Mouse (Mus musculus): ENCODE measurements at regions not wholly inside any gene's neighbourhood (a gene's known extent, or its start where the extent isn't known, plus 50 kb on each side); places are given as distances from the start of the nearest gene placed in this dataset.

DNA sequence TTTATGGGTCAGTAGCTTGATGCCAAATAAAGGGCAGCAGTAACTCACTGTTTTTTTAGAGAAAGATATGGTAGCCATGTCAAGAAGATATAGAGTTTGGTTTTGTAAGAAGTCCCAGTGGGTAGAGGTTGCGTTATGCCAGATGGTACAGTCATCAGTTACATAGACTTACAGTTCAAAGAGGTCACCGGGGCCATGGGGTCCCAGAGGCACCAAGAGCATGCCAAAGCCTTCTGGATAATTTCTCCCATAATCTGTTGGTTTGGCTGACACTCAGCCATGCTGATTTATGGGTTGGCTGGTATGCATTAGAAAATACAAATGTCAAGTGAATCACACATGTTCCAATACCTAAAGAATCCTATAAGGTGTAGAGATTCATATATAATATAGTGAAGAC is 137.9 kb upstream of the Fbxl7 start:
- no peak overlapping the region for H3K9ac ChIP-seq (ENCODE audit: low read length)
- no peaks in the 10 kb centered on the region for H3K4me1 ChIP-seq (replicated peaks; ENCODE audit: control insufficient read depth, insufficient read depth, low read length)
- H3K27ac ChIP-seq (ENCODE audit: low read length): no peak overlapping the region
- no peak overlapping the region for H3K4me2 ChIP-seq (ENCODE audit: low read depth, low read length)
- H3K27me3 ChIP-seq (ENCODE audit: control insufficient read depth, insufficient read depth, low read depth, low read length): no peaks in the 10 kb centered on the region
- no peak overlapping the region for H3K4me3 ChIP-seq (ENCODE audit: low read length)
- H3K9me3 ChIP-seq (ENCODE audit: control insufficient read depth, low read length): no peaks in the 10 kb centered on the region
- H3K36me3 ChIP-seq (ENCODE audit: control insufficient read depth, insufficient read depth, low read length): no peaks in the 10 kb centered on the region
- ATAC-seq (ENCODE audit: low read depth): no peak
- 80% methylated on average over 2 of the region's 2 CpGs for WGBS

DNA sequence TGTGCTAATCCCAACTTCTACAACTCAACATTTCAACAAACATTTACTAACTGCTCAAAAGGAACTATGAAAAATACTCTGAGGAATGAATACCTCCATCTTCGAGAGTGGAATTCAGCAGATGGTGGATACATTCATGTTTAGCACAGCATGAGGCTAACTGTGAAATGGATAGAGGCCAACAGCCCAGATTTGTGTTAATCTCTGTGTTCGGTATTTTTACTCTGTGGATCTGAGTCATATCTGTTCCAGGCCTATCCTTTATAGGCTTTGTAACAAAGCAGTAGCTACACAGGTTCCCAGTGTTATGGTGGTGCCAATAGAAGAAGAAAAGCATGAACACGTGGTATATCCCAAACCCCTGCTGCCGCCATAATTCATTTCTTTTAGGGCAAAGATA is 148.4 kb upstream of the Fbxl7 start:
- no peak overlapping the region for H3K9ac ChIP-seq (ENCODE audit: low read length)
- no peak overlapping the region for H3K4me3 ChIP-seq (ENCODE audit: low read length)
- no peaks in the 10 kb centered on the region for H3K36me3 ChIP-seq (ENCODE audit: control insufficient read depth, insufficient read depth, low read length)
- no peak overlapping the region for H3K27ac ChIP-seq (ENCODE audit: low read length)
- ATAC-seq (ENCODE audit: low read depth): no peak
- 78% methylated on average over 4 of the region's 4 CpGs for WGBS
- H3K9me3 ChIP-seq (ENCODE audit: control insufficient read depth, low read length): no peaks in the 10 kb centered on the region
- no peak overlapping the region for H3K4me2 ChIP-seq (ENCODE audit: low read depth, low read length)
- no peaks in the 10 kb centered on the region for H3K27me3 ChIP-seq (ENCODE audit: control insufficient read depth, insufficient read depth, low read depth, low read length)
- no peaks in the 10 kb centered on the region for H3K4me1 ChIP-seq (replicated peaks; ENCODE audit: control insufficient read depth, insufficient read depth, low read length)

DNA sequence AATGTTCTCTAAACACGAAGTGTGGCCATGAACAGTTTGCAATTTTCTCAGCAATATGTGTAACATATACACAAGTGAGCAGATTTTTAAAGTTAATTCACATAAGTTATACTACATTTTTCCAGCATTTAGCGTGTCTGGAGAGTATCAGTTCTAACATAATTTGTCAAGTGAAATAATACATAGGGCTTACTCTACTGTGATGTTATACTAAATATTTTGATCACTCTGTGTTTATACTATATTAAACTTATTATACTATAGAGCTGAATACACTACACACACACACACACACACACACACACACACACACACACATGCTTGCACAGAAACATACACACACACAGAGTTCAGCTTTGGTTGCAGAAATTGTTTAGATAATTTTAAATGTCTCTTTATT is 155.3 kb upstream of the Fbxl7 start:
- Histone ChIP-seq H3K9me3 (ENCODE audit: control insufficient read depth, low read length) (no peaks in the 10 kb centered on the region), H3K9ac (ENCODE audit: low read length) (no peak overlapping the region), H3K4me2 (ENCODE audit: low read depth, low read length) (no peak overlapping the region), H3K27me3 (ENCODE audit: control insufficient read depth, insufficient read depth, low read depth, low read length) (no peaks in the 10 kb centered on the region), H3K4me3 (ENCODE audit: low read length) (no peak overlapping the region), H3K4me1 (replicated peaks; ENCODE audit: control insufficient read depth, insufficient read depth, low read length) (no peaks in the 10 kb centered on the region), H3K36me3 (ENCODE audit: control insufficient read depth, insufficient read depth, low read length) (no peaks in the 10 kb centered on the region), H3K27ac (ENCODE audit: low read length) (no peak overlapping the region)
- no peak for ATAC-seq (ENCODE audit: low read depth)
- 45% methylated on average over 2 of the region's 2 CpGs for WGBS

DNA sequence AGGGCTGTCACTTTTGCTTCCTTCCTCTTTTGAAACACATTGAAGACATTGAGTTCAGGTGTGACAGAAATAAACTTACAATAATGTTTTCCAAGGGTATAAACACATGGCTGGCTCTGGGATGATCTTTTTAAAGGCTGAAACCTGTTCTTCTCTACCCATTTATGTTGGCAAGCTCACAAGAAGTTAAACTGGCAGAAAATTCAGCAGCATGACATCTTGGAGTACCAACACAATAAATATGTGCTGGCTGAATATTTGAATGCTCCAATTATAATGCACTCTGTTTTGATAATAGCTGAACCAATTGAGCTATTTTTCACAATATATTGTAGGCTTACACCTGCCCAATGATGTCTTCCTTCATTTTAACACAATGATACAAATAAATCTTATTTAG is 168.1 kb upstream of the Fbxl7 start:
- ATAC-seq (ENCODE audit: low read depth): no peak
- H3K27ac ChIP-seq (ENCODE audit: low read length): no peak overlapping the region
- H3K4me2 ChIP-seq (ENCODE audit: low read depth, low read length): no peak overlapping the region
- H3K4me3 ChIP-seq (ENCODE audit: low read length): no peak overlapping the region
- H3K27me3 ChIP-seq (ENCODE audit: control insufficient read depth, insufficient read depth, low read depth, low read length): no peaks in the 10 kb centered on the region
- H3K9ac ChIP-seq (ENCODE audit: low read length): no peak overlapping the region
- no peaks in the 10 kb centered on the region for H3K36me3 ChIP-seq (ENCODE audit: control insufficient read depth, insufficient read depth, low read length)
- no peaks in the 10 kb centered on the region for H3K9me3 ChIP-seq (ENCODE audit: control insufficient read depth, low read length)
- H3K4me1 ChIP-seq (replicated peaks; ENCODE audit: control insufficient read depth, insufficient read depth, low read length): no peaks in the 10 kb centered on the region

DNA sequence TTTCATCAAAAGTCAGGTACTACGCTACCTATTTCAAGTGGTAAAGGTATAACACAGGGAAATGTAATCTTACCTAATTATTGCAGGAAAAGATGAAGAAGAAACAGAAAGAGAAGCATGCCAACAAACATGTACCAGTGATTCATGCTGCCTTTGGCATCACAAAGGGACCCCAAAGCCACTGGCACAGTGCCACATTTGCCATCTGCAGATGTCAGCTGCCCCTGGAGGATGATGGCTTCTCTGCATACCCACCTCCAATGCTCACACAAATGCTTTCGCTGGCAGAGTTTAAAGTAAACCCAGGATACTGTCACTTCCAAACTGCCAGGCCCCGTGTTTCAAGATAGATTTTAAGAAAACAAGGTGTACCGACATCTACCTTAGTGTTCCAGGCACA is 168.6 kb upstream of the Fbxl7 start:
- 66% methylated on average over 4 of the region's 4 CpGs for WGBS
- no peak for ATAC-seq (ENCODE audit: low read depth)
- H3K4me3 ChIP-seq (ENCODE audit: low read length): no peak overlapping the region
- H3K9ac ChIP-seq (ENCODE audit: low read length): no peak overlapping the region
- no peaks in the 10 kb centered on the region for H3K9me3 ChIP-seq (ENCODE audit: control insufficient read depth, low read length)
- H3K4me1 ChIP-seq (replicated peaks; ENCODE audit: control insufficient read depth, insufficient read depth, low read length): no peaks in the 10 kb centered on the region
- H3K27me3 ChIP-seq (ENCODE audit: control insufficient read depth, insufficient read depth, low read depth, low read length): no peaks in the 10 kb centered on the region
- no peak overlapping the region for H3K27ac ChIP-seq (ENCODE audit: low read length)
- H3K4me2 ChIP-seq (ENCODE audit: low read depth, low read length): no peak overlapping the region
- no peaks in the 10 kb centered on the region for H3K36me3 ChIP-seq (ENCODE audit: control insufficient read depth, insufficient read depth, low read length)

DNA sequence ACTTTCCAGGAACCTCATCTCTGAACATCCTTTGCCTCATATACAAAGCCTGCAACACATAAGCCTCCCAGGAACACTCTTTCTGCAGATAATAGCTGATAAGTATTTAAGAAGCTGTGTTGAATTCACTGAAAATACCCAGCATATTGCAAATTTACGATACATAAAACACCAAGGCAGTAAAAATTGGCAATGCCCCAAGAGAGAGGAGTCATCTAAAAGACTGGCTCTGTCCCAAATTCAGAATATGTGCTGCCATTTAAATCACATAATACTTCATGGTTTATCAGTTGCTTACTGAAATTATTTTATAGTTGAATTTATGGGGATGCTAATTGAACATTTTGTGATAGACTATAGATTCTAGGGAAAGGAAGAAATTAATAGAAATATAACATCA is 172.3 kb upstream of the Fbxl7 start:
- no peaks in the 10 kb centered on the region for H3K9me3 ChIP-seq (ENCODE audit: control insufficient read depth, low read length)
- no peaks in the 10 kb centered on the region for H3K4me1 ChIP-seq (replicated peaks; ENCODE audit: control insufficient read depth, insufficient read depth, low read length)
- H3K36me3 ChIP-seq (ENCODE audit: control insufficient read depth, insufficient read depth, low read length): no peaks in the 10 kb centered on the region
- no peak overlapping the region for H3K4me3 ChIP-seq (ENCODE audit: low read length)
- ATAC-seq (ENCODE audit: low read depth): no peak
- no peak overlapping the region for H3K9ac ChIP-seq (ENCODE audit: low read length)
- no peaks in the 10 kb centered on the region for H3K27me3 ChIP-seq (ENCODE audit: control insufficient read depth, insufficient read depth, low read depth, low read length)
- WGBS: 40% methylated on average over 1 of the region's 1 CpGs
- H3K27ac ChIP-seq (ENCODE audit: low read length): no peak overlapping the region
- H3K4me2 ChIP-seq (ENCODE audit: low read depth, low read length): no peak overlapping the region

DNA sequence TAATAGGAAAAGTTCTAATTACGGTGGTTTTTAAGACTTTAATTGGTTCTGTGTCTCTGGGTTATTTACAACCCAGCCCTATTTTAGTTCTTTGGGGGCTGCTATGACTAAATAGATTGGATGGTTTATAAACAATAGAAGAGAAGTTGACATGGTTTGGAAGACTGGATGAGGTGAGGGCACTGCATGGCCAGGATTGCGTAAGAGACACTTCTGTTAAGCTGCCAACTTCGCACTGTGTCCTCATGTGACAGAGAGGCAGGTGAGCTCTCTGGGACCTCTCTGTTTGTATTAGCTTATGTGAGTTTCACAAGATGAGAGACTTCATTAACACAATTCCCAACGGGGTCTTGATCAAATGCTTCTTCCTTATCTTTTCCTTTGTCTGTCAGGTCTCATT is 182.5 kb upstream of the Fbxl7 start:
- Histone ChIP-seq H3K36me3 (ENCODE audit: control insufficient read depth, insufficient read depth, low read length) (no peaks in the 10 kb centered on the region), H3K9me3 (ENCODE audit: control insufficient read depth, low read length) (no peaks in the 10 kb centered on the region), H3K4me3 (ENCODE audit: low read length) (no peak overlapping the region), H3K27me3 (ENCODE audit: control insufficient read depth, insufficient read depth, low read depth, low read length) (no peaks in the 10 kb centered on the region), H3K4me1 (replicated peaks; ENCODE audit: control insufficient read depth, insufficient read depth, low read length) (no peaks in the 10 kb centered on the region), H3K27ac (ENCODE audit: low read length) (no peak overlapping the region), H3K9ac (ENCODE audit: low read length) (no peak overlapping the region), H3K4me2 (ENCODE audit: low read depth, low read length) (no peak overlapping the region)
- 80% methylated on average over 4 of the region's 4 CpGs for WGBS
- ATAC-seq (ENCODE audit: low read depth): no peak

DNA sequence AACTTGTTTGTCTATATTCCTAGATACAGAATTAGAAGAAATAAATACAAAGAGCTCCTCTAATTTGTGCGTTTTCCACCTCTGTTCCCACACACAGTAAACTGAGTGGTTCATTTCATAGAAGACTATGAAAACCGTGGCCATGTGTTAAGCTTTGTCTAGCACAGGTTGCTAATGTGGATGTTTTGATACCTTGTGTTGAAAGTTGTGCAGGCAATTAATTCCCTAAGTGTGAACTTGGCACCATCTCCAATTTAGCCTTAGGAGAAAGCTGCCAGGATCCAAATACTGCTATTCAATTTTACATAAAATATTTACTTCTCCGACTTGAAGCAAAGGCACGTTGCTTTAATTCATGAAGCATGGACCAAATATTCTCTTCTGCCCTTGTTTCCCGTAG is 187.4 kb upstream of the Fbxl7 start:
- Histone ChIP-seq H3K9ac (ENCODE audit: low read length) (no peak overlapping the region), H3K4me2 (ENCODE audit: low read depth, low read length) (no peak overlapping the region), H3K36me3 (ENCODE audit: control insufficient read depth, insufficient read depth, low read length) (no peaks in the 10 kb centered on the region), H3K9me3 (ENCODE audit: control insufficient read depth, low read length) (no peaks in the 10 kb centered on the region), H3K27ac (ENCODE audit: low read length) (no peak overlapping the region), H3K27me3 (ENCODE audit: control insufficient read depth, insufficient read depth, low read depth, low read length) (no peaks in the 10 kb centered on the region), H3K4me1 (replicated peaks; ENCODE audit: control insufficient read depth, insufficient read depth, low read length) (no peaks in the 10 kb centered on the region), H3K4me3 (ENCODE audit: low read length) (no peak overlapping the region)
- no peak for ATAC-seq (ENCODE audit: low read depth)
- 78% methylated on average over 5 of the region's 5 CpGs for WGBS

DNA sequence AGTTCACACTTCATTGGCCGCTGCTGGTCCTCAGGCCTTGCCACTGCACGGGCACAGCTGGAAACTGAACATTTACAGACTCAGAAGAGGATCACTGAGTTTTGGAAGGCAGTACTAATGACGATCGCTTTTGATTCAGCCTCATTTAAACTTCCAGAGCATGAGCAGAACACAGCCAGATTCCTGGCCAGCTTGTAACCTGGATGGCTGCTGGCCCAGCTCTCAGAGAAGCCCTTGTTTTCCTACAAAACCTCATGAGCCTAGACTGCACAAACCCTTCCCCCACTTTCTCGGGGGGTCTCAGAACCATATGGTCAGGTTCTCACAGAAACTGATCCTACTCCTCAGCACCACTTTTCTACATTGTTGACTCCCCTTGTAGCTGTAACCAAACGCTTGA is 188.2 kb upstream of the Fbxl7 start:
- Histone ChIP-seq H3K27me3 (ENCODE audit: control insufficient read depth, insufficient read depth, low read depth, low read length) (no peaks in the 10 kb centered on the region), H3K36me3 (ENCODE audit: control insufficient read depth, insufficient read depth, low read length) (no peaks in the 10 kb centered on the region), H3K27ac (ENCODE audit: low read length) (no peak overlapping the region), H3K9ac (ENCODE audit: low read length) (no peak overlapping the region), H3K4me1 (replicated peaks; ENCODE audit: control insufficient read depth, insufficient read depth, low read length) (no peaks in the 10 kb centered on the region), H3K4me2 (ENCODE audit: low read depth, low read length) (no peak overlapping the region), H3K9me3 (ENCODE audit: control insufficient read depth, low read length) (no peaks in the 10 kb centered on the region), H3K4me3 (ENCODE audit: low read length) (no peak overlapping the region)
- 70% methylated on average over 6 of the region's 6 CpGs for WGBS
- no peak for ATAC-seq (ENCODE audit: low read depth)

DNA sequence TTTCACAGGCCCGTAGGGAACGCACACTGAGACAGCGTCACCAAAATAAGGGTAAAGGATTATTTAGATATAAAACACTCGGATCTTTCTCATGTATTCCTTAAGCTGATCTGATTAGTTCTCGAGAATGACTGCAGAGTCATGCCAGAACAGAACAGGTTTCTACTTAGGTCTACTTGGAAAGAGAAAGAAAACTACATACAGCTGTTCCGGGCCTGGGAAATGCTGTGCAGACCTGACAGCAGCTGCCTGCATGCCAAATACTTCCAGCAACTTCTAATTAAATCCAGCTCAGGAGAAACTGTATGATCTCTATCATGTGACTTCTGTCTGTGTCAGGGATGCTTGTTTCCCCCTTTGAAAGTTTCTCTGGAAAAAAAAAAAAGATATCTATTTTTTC is 193.8 kb upstream of the Fbxl7 start:
- no peaks in the 10 kb centered on the region; the same call in 1 of the 2 replicates for H3K4me1 ChIP-seq (replicated peaks; ENCODE audit: control insufficient read depth, insufficient read depth, low read length)
- ATAC-seq (ENCODE audit: low read depth): no peak
- WGBS: 78% methylated on average over 6 of the region's 6 CpGs
- no peak overlapping the region for H3K27ac ChIP-seq (ENCODE audit: low read length)
- no peaks in the 10 kb centered on the region for H3K9me3 ChIP-seq (ENCODE audit: control insufficient read depth, low read length)
- no peaks in the 10 kb centered on the region for H3K27me3 ChIP-seq (ENCODE audit: control insufficient read depth, insufficient read depth, low read depth, low read length)
- no peak overlapping the region for H3K9ac ChIP-seq (ENCODE audit: low read length)
- H3K4me3 ChIP-seq (ENCODE audit: low read length): no peak overlapping the region
- no peak overlapping the region for H3K4me2 ChIP-seq (ENCODE audit: low read depth, low read length)
- no peaks in the 10 kb centered on the region for H3K36me3 ChIP-seq (ENCODE audit: control insufficient read depth, insufficient read depth, low read length)
